Mouse (Mus musculus): ENCODE measurements around the gene Srcap. TPM values are rescaled to one million over a fixed set of nuclear protein-coding genes. Genes with fewer than 3 reads are reported as not detected.

Gene Srcap
- polyA plus RNA-seq, 1 experiment from 2014 or later: 40.1 TPM

GRCm38 (mm10) chr7:127513016-127513390, 1.2 kb downstream of the Srcap start:
- H3K4me2 ChIP-seq (ENCODE audit: low read length): peak overlapping the region; percentile 68
- peaks cover 44% of the 10 kb centered on the region for H3K36me3 ChIP-seq (ENCODE audit: control insufficient read depth, insufficient read depth, low read length)
- 32% methylated on average over 8 of the region's 8 CpGs for WGBS
- H3K27ac ChIP-seq (replicated peaks in 1 of 2; ENCODE audit: control insufficient read depth in 1 of 2, insufficient read depth in 1 of 2, low read depth in 2 of 2, low read length in 2 of 2): peak overlapping the region in 1 of 2 experiments; percentile 99; a peak in 2 of 4 replicates
- H3K27me3 ChIP-seq (ENCODE audit: control insufficient read depth, insufficient read depth, low read length): no peaks in the 10 kb centered on the region
- H3K4me3 ChIP-seq (ENCODE audit: control insufficient read depth in 1 of 2, insufficient read depth in 1 of 2, low read depth in 1 of 2, low read length in 2 of 2): peak overlapping the region; percentile 85
- no peak for ATAC-seq (ENCODE audit: insufficient number of reproducible peaks, insufficient read depth, low FRiP score, low read depth)
- H3K9me3 ChIP-seq (ENCODE audit: control insufficient read depth, low read length): no peaks in the 10 kb centered on the region
- H3K9ac ChIP-seq (ENCODE audit: low read length): peak overlapping the region; percentile 96
- H3K4me1 ChIP-seq (ENCODE audit: control insufficient read depth in 2 of 2, insufficient read depth in 2 of 2, low read length in 2 of 2): peaks cover 0 to 17% of the 10 kb centered on the region in 2 experiments

- Histone ChIP-seq H3K9ac (ENCODE audit: low read length) (peak overlapping the region; percentile 48), H3K27ac (replicated peaks in 1 of 2; ENCODE audit: control insufficient read depth in 1 of 2, insufficient read depth in 1 of 2, low read depth in 2 of 2, low read length in 2 of 2) (peak overlapping the region; percentile 19 to 99; a peak in 3 of 4 replicates), H3K36me3 (ENCODE audit: control insufficient read depth, insufficient read depth, low read length) (peaks cover 52% of the 10 kb centered on the region), H3K9me3 (ENCODE audit: control insufficient read depth, low read length) (no peaks in the 10 kb centered on the region), H3K4me2 (ENCODE audit: low read length) (peak overlapping the region; percentile 68), H3K27me3 (ENCODE audit: control insufficient read depth, insufficient read depth, low read length) (no peaks in the 10 kb centered on the region), H3K4me3 (ENCODE audit: control insufficient read depth in 1 of 2, insufficient read depth in 1 of 2, low read depth in 1 of 2, low read length in 2 of 2) (peak overlapping the region in 1 of 2 experiments; percentile 85; a peak in 1 of 4 replicates), H3K4me1 (ENCODE audit: control insufficient read depth in 2 of 2, insufficient read depth in 2 of 2, low read length in 2 of 2) (peaks cover 0 to 17% of the 10 kb centered on the region in 2 experiments)
- no peak for ATAC-seq (ENCODE audit: insufficient number of reproducible peaks, insufficient read depth, low FRiP score, low read depth)
- 76% methylated on average over 3 of the region's 3 CpGs for WGBS
Measured at GRCm38 (mm10) chr7:127513781-127514180, 2.0 kb downstream of the Srcap start.

- no peak overlapping the region for H3K4me2 ChIP-seq (ENCODE audit: low read length)
- 77% methylated on average over 7 of the region's 7 CpGs for WGBS
- no peaks in the 10 kb centered on the region for H3K27me3 ChIP-seq (ENCODE audit: control insufficient read depth, insufficient read depth, low read length)
- H3K36me3 ChIP-seq (ENCODE audit: control insufficient read depth, insufficient read depth, low read length): peaks cover 71% of the 10 kb centered on the region
- no peaks in the 10 kb centered on the region for H3K9me3 ChIP-seq (ENCODE audit: control insufficient read depth, low read length)
- peaks cover 0 to 17% of the 10 kb centered on the region in 2 experiments for H3K4me1 ChIP-seq (ENCODE audit: control insufficient read depth in 2 of 2, insufficient read depth in 2 of 2, low read length in 2 of 2)
- H3K4me3 ChIP-seq (ENCODE audit: control insufficient read depth in 1 of 2, insufficient read depth in 1 of 2, low read depth in 1 of 2, low read length in 2 of 2): no peak overlapping the region
- no peak overlapping the region for H3K9ac ChIP-seq (ENCODE audit: low read length)
- H3K27ac ChIP-seq (replicated peaks in 1 of 2; ENCODE audit: control insufficient read depth in 1 of 2, insufficient read depth in 1 of 2, low read depth in 2 of 2, low read length in 2 of 2): no peak overlapping the region
- no peak for ATAC-seq (ENCODE audit: insufficient number of reproducible peaks, insufficient read depth, low FRiP score, low read depth)
Measured at GRCm38 (mm10) chr7:127515846-127516245, 4.1 kb downstream of the Srcap start.

GRCm38 (mm10) chr7:127516344-127516743, 4.6 kb downstream of the Srcap start:
- H3K27ac ChIP-seq (replicated peaks in 1 of 2; ENCODE audit: control insufficient read depth in 1 of 2, insufficient read depth in 1 of 2, low read depth in 2 of 2, low read length in 2 of 2): no peak overlapping the region
- ATAC-seq (ENCODE audit: insufficient number of reproducible peaks, insufficient read depth, low FRiP score, low read depth): no peak
- H3K9ac ChIP-seq (ENCODE audit: low read length): no peak overlapping the region
- peaks cover 76% of the 10 kb centered on the region for H3K36me3 ChIP-seq (ENCODE audit: control insufficient read depth, insufficient read depth, low read length)
- no peak overlapping the region for H3K4me3 ChIP-seq (ENCODE audit: control insufficient read depth in 1 of 2, insufficient read depth in 1 of 2, low read depth in 1 of 2, low read length in 2 of 2)
- H3K27me3 ChIP-seq (ENCODE audit: control insufficient read depth, insufficient read depth, low read length): no peaks in the 10 kb centered on the region
- no peak overlapping the region for H3K4me2 ChIP-seq (ENCODE audit: low read length)
- WGBS: 92% methylated on average over 6 of the region's 7 CpGs
- H3K9me3 ChIP-seq (ENCODE audit: control insufficient read depth, low read length): no peaks in the 10 kb centered on the region
- H3K4me1 ChIP-seq (ENCODE audit: control insufficient read depth in 2 of 2, insufficient read depth in 2 of 2, low read length in 2 of 2): peaks cover 0 to 13% of the 10 kb centered on the region in 2 experiments

- H3K27me3 ChIP-seq (ENCODE audit: control insufficient read depth, insufficient read depth, low read length): no peaks in the 10 kb centered on the region
- no peaks in the 10 kb centered on the region for H3K4me1 ChIP-seq (ENCODE audit: control insufficient read depth in 2 of 2, insufficient read depth in 2 of 2, low read length in 2 of 2)
- WGBS: 92% methylated on average over 3 of the region's 3 CpGs
- peaks cover 98% of the 10 kb centered on the region for H3K36me3 ChIP-seq (ENCODE audit: control insufficient read depth, insufficient read depth, low read length)
- no peaks in the 10 kb centered on the region for H3K9me3 ChIP-seq (ENCODE audit: control insufficient read depth, low read length)
- H3K4me3 ChIP-seq (ENCODE audit: control insufficient read depth in 1 of 2, insufficient read depth in 1 of 2, low read depth in 1 of 2, low read length in 2 of 2): no peak within 1 kb of the TSS
- H3K27ac ChIP-seq (replicated peaks in 1 of 2; ENCODE audit: control insufficient read depth in 1 of 2, insufficient read depth in 1 of 2, low read depth in 2 of 2, low read length in 2 of 2): no peak within 1 kb of the TSS
- H3K4me2 ChIP-seq (ENCODE audit: low read length): no peak within 1 kb of the TSS
- H3K9ac ChIP-seq (ENCODE audit: low read length): no peak within 1 kb of the TSS
- ATAC-seq (ENCODE audit: insufficient number of reproducible peaks, insufficient read depth, low FRiP score, low read depth): no peak
Measured at GRCm38 (mm10) chr7:127519284-127519683, 7.5 kb downstream of the Srcap start, which contains the start of gene Gm42715. Gene Gm42715 (plus strand): TSS chr7:127519584.

- H3K4me2 ChIP-seq (ENCODE audit: low read length): no peak overlapping the region
- H3K27me3 ChIP-seq (ENCODE audit: control insufficient read depth, insufficient read depth, low read length): no peaks in the 10 kb centered on the region
- 97% methylated on average over 3 of the region's 3 CpGs for WGBS
- no peak overlapping the region for H3K27ac ChIP-seq (replicated peaks in 1 of 2; ENCODE audit: control insufficient read depth in 1 of 2, insufficient read depth in 1 of 2, low read depth in 2 of 2, low read length in 2 of 2)
- H3K9me3 ChIP-seq (ENCODE audit: control insufficient read depth, low read length): no peaks in the 10 kb centered on the region
- ATAC-seq (ENCODE audit: insufficient number of reproducible peaks, insufficient read depth, low FRiP score, low read depth): no peak
- no peak overlapping the region for H3K4me3 ChIP-seq (ENCODE audit: control insufficient read depth in 1 of 2, insufficient read depth in 1 of 2, low read depth in 1 of 2, low read length in 2 of 2)
- peaks cover 98% of the 10 kb centered on the region for H3K36me3 ChIP-seq (ENCODE audit: control insufficient read depth, insufficient read depth, low read length)
- no peaks in the 10 kb centered on the region for H3K4me1 ChIP-seq (ENCODE audit: control insufficient read depth in 2 of 2, insufficient read depth in 2 of 2, low read length in 2 of 2)
- no peak overlapping the region for H3K9ac ChIP-seq (ENCODE audit: low read length)
Measured at GRCm38 (mm10) chr7:127541671-127542070, 29.9 kb downstream of the Srcap start.

GRCm38 (mm10) chr7:127549116-127549835, 37.5 kb downstream of the Srcap start:
- H3K36me3 ChIP-seq (ENCODE audit: control insufficient read depth, insufficient read depth, low read length): peaks cover 93% of the 10 kb centered on the region
- ATAC-seq (ENCODE audit: insufficient number of reproducible peaks, insufficient read depth, low FRiP score, low read depth): no peak

More at GRCm38 (mm10) chr7:127549116-127549835, 37.5 kb downstream of the Srcap start:
- Histone ChIP-seq H3K27ac (replicated peaks in 1 of 2; ENCODE audit: control insufficient read depth in 1 of 2, insufficient read depth in 1 of 2, low read depth in 2 of 2, low read length in 2 of 2) (no peak overlapping the region), H3K9ac (ENCODE audit: low read length) (no peak overlapping the region), H3K4me2 (ENCODE audit: low read length) (no peak overlapping the region), H3K4me3 (ENCODE audit: control insufficient read depth in 1 of 2, insufficient read depth in 1 of 2, low read depth in 1 of 2, low read length in 2 of 2) (no peak overlapping the region), H3K4me1 (ENCODE audit: control insufficient read depth in 2 of 2, insufficient read depth in 2 of 2, low read length in 2 of 2) (no peaks in the 10 kb centered on the region), H3K9me3 (ENCODE audit: control insufficient read depth, low read length) (no peaks in the 10 kb centered on the region), H3K27me3 (ENCODE audit: control insufficient read depth, insufficient read depth, low read length) (no peaks in the 10 kb centered on the region)
- 87% methylated on average over 15 of the region's 15 CpGs for WGBS

All from heart, embryonic 14.5 days (tissue).